Mouse (Mus musculus) intestine, embryonic 15.5 days (tissue): Measurements from ENCODE around the gene Mgat4a. TPM values are rescaled to one million over a fixed set of nuclear protein-coding genes. Genes with fewer than 3 reads are reported as not detected.
A peak's percentile ranks its signal among the peaks of the same experiment; 100 is the strongest.

Source experiments
- ATAC-seq: fragments of 200-750 bp; cut with Nextera tagmentation; 2 replicates; pipeline ENCODE4 v1.8.0; 2017; ENCODE audit warnings: moderate TSS enrichment, moderate library complexity
- H3K27ac ChIP-seq: fragments of 300-500 bp; sonication (generic); 2 replicates; pipeline ENCODE4 v1.5.1; 2015; ENCODE audit warnings: mild to moderate bottlenecking, inconsistent platforms
- H3K27me3 ChIP-seq: fragments of 300-500 bp; sonication (generic); replicated peaks from 2 replicates; pipeline ENCODE4 v1.6.1; 2015; ENCODE audit warnings: inconsistent platforms
- H3K36me3 ChIP-seq: fragments of 300-500 bp; sonication (generic); 2 replicates; pipeline ENCODE4 v1.6.1; 2015; ENCODE audit warnings: inconsistent platforms
- H3K4me1 ChIP-seq: fragments of 300-500 bp; sonication (generic); replicated peaks from 2 replicates; pipeline ENCODE4 v1.6.1; 2015; ENCODE audit warnings: inconsistent platforms
- H3K4me2 ChIP-seq: fragments of 300-500 bp; sonication (generic); replicated peaks from 2 replicates; pipeline ENCODE4 v1.6.1; 2015; ENCODE audit warnings: mild to moderate bottlenecking, inconsistent platforms
- H3K4me3 ChIP-seq: fragments of 300-500 bp; sonication (generic); replicated peaks from 2 replicates; pipeline ENCODE4 v1.5.1; 2015; ENCODE audit warnings: inconsistent platforms
- H3K9ac ChIP-seq: fragments of 300-500 bp; sonication (generic); 2 replicates; pipeline ENCODE4 v1.6.1; 2015; ENCODE audit warnings: inconsistent platforms
- H3K9me3 ChIP-seq: fragments of 300-500 bp; sonication (generic); 2 replicates; pipeline ENCODE4 v1.6.1; 2016; ENCODE audit warnings: inconsistent platforms
- WGBS: fragments of 180-500 bp; shearing (Covaris S2); methylation state at CpG from one replicate; pipeline ENCODE4 v1.1.7; 2015; 5-methylcytosine and 5-hydroxymethylcytosine counted together
- polyA plus RNA-seq: library from polyadenylated mRNA; unstranded; fragments of >200 nt; fragmentation: Nextera tagmentation; extraction: Ambion mirVana; gene quantifications from 2 replicates; pipeline ENCODE4 v1.2.1, GENCODE M21; 2015

The Mgat4a gene
- polyA plus RNA-seq, 1 experiment from 2014 or later = 46.3 TPM

DNA sequence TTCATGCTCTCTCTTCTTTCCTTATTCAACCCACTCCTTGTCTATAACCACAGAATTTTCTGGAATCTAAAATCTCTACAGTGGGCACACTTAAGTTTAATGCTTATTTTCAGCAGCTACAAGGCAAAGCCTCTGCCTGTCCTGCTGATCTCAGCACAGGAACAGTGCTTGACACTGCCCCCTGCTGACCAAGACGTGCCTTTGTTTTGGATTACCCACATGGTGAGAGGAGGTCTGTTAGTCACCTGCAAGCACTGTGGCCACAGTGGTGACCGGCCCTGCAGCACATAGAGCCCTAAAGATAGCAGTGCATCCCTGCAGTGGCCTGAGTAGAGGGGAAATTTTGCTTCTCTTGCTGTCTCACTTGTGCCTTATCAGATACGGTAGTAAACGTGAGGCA is 139.1 kb downstream of the Mgat4a start:
- ATAC-seq = no peak
- WGBS = 60% methylated on average over 4 of the region's 4 CpGs
- no peak overlapping the region for H3K4me3 ChIP-seq

DNA sequence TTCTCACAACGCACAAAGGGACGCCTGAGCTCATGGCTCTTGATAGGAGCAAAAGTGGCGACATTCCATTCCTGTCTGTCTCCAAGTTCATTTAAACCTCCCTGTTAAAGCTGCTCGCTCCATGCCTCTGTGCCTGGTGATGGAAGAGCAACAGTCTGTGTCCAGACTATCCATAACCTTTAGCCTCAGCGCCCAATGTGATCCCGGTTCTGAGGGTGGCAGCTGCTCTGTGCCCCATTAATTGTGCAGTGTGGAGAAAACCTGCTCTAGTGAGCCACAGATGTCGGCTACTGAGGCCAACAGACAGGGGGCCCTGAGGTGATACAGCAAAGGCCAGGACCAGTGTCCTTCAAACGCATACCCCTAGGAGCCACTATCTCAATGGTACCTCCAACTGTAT is 141.1 kb downstream of the Mgat4a start:
- no peak overlapping the region for H3K9ac ChIP-seq
- H3K4me3 ChIP-seq = no peak overlapping the region
- ATAC-seq = no peak
- H3K4me1 ChIP-seq = peaks cover 15% of the 10 kb centered on the region; the same call in 1 of the 2 replicates
- H3K36me3 ChIP-seq = no peaks in the 10 kb centered on the region
- H3K4me2 ChIP-seq = no peak overlapping the region
- H3K27me3 ChIP-seq = no peaks in the 10 kb centered on the region
- 69% methylated on average over 8 of the region's 8 CpGs for WGBS
- H3K9me3 ChIP-seq = no peaks in the 10 kb centered on the region
- no peak overlapping the region for H3K27ac ChIP-seq

More for the DNA sequence above, 139.1 kb downstream of the Mgat4a start:
- Histone ChIP-seq H3K4me1 (peaks cover 15% of the 10 kb centered on the region; the same call in 1 of the 2 replicates), H3K4me2 (no peak overlapping the region), H3K27me3 (no peaks in the 10 kb centered on the region), H3K9ac (no peak overlapping the region), H3K9me3 (no peaks in the 10 kb centered on the region), H3K27ac (no peak overlapping the region), H3K36me3 (no peaks in the 10 kb centered on the region)

DNA sequence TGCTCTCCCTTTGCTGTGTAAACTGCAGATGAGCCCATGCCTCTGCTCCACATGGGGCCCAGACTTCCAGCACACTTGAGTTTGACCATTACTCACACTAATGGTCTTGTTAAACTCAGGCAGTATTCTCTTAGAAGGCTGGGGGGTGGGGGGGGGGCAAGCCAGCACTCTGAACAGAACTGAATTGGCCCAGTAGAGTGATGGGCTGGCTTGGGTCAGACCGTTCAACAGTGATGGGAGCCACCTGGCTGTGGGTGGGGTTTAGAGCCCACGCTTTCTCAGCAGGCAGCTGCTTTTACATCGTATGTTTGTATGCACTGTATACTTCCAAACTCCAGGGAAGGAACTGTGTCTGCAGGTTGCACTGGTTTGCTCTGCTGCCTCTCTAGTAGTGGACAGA is 141.9 kb downstream of the Mgat4a start:
- Histone ChIP-seq H3K9ac (no peak overlapping the region), H3K27ac (no peak overlapping the region), H3K4me2 (no peak overlapping the region), H3K27me3 (no peaks in the 10 kb centered on the region), H3K36me3 (no peaks in the 10 kb centered on the region), H3K9me3 (no peaks in the 10 kb centered on the region), H3K4me1 (peaks cover 15% of the 10 kb centered on the region; the same call in 1 of the 2 replicates), H3K4me3 (no peak overlapping the region)
- WGBS = 38% methylated on average over 3 of the region's 3 CpGs
- ATAC-seq = peak; percentile 75

DNA sequence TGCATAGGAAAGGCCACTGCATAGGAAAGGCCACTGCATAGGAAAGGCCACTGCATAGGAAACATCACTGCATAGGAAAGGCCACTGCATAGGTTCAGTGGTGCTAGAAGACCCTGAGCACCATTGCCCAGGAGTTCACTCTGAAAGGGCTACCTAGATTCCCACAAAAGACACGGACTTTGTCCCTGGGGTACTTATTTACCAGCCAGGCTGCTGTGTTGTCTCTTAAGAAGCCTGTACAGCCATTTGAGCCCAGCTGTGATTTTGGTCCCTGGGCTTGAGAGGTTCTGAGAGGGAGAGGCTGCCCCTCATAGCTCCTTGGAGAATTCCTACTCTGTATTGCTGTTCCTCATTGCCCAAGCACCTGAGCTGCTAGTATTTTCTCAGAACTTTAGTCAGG is 144.3 kb downstream of the Mgat4a start:
- no peak for ATAC-seq
- Histone ChIP-seq H3K4me2 (no peak overlapping the region), H3K27me3 (no peaks in the 10 kb centered on the region), H3K9me3 (no peaks in the 10 kb centered on the region), H3K27ac (no peak overlapping the region), H3K9ac (no peak overlapping the region), H3K4me3 (no peak overlapping the region), H3K36me3 (peaks cover 5% of the 10 kb centered on the region), H3K4me1 (peaks cover 15% of the 10 kb centered on the region; the same call in 1 of the 2 replicates)
- WGBS = 69% methylated on average over 1 of the region's 1 CpGs

DNA sequence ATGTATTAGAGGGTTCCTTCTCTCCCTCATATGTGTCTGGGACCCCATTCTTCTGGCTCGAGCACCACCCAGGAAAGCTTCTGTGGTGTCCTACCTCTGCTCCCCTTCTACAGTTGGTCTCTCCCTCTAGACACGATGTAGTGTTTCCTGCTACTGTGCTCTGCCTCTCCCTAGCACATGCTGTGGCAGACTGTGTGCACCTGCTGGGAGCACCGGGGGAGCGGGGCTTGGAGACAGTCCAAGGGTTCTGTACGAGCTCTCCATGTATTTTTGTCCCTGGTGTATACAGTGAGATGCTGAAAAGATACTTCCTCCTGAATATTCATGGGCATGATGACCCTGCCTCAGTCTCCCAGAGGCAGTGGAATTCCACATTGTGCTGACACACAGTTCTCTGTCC is 147.6 kb downstream of the Mgat4a start:
- no peak for ATAC-seq
- Histone ChIP-seq H3K36me3 (peaks cover 5% of the 10 kb centered on the region), H3K27ac (no peak overlapping the region), H3K4me3 (no peak overlapping the region), H3K9ac (no peak overlapping the region), H3K9me3 (no peaks in the 10 kb centered on the region), H3K4me1 (peaks cover 3% of the 10 kb centered on the region; the same call in 1 of the 2 replicates), H3K27me3 (no peaks in the 10 kb centered on the region), H3K4me2 (no peak overlapping the region)
- 75% methylated on average over 5 of the region's 5 CpGs for WGBS

Other genes with a start within 250 kb of the Mgat4a start
- gene Inpp4a, start 241.2 kb downstream of the Mgat4a start, polyA plus RNA-seq = 12.8 and 13.3 TPM in 2 replicates
- 54.5 and 56.8 TPM in 2 replicates for gene Coa5, start 110.9 kb downstream of the Mgat4a start, polyA plus RNA-seq
- 129 and 134 TPM in 2 replicates for gene Unc50, start 110.9 kb downstream of the Mgat4a start, polyA plus RNA-seq
- gene 2010300C02Rik, start 179.1 kb upstream of the Mgat4a start, polyA plus RNA-seq = 14.0 and 14.2 TPM in 2 replicates